Mouse (Mus musculus): ENCODE measurements at regions not wholly inside any gene's neighbourhood (a gene's known extent, or its start where the extent isn't known, plus 50 kb on each side); places are given as distances from the start of the nearest gene placed in this dataset.
"Not testable (repeated sequence)": the region's sequence is repeated elsewhere in the genome, so short reads cannot be mapped to it uniquely, and the experiment has no call there.

- DNase-seq (ENCODE audit: low spot score): no peak
Measured at GRCm38 (mm10) chr9:88221276-88221675, 105.7 kb upstream of the Nt5e start.

- peak; percentile 55 for DNase-seq (ENCODE audit: low spot score)
Measured at GRCm38 (mm10) chr9:88221850-88222353, 105.1 kb upstream of the Nt5e start.

GRCm38 (mm10) chr9:88237126-88237525, 89.9 kb upstream of the Nt5e start:
- no peak for DNase-seq (ENCODE audit: low spot score)

- DNase-seq (ENCODE audit: low spot score): no peak
Measured at GRCm38 (mm10) chr9:88238346-88238745, 88.7 kb upstream of the Nt5e start.

- no peak for DNase-seq (ENCODE audit: low spot score)
Measured at GRCm38 (mm10) chr9:88240740-88241139, 86.3 kb upstream of the Nt5e start.

- DNase-seq (ENCODE audit: low spot score): peak; percentile 74
Measured at GRCm38 (mm10) chr9:88241203-88241995, 85.6 kb upstream of the Nt5e start.

GRCm38 (mm10) chr9:88242530-88242929, 84.5 kb upstream of the Nt5e start:
- no peak for DNase-seq (ENCODE audit: low spot score)

- DNase-seq (ENCODE audit: low spot score): no peak
Measured at GRCm38 (mm10) chr9:88244492-88244891, 82.5 kb upstream of the Nt5e start.

- no peak for DNase-seq (ENCODE audit: low spot score)
Measured at GRCm38 (mm10) chr9:88255948-88256347, 71.0 kb upstream of the Nt5e start.

GRCm38 (mm10) chr9:88259627-88260026, 67.4 kb upstream of the Nt5e start:
- no peak for DNase-seq (ENCODE audit: low spot score)

- DNase-seq (ENCODE audit: low spot score): no peak
Measured at GRCm38 (mm10) chr9:88260072-88260635, 66.8 kb upstream of the Nt5e start.

GRCm38 (mm10) chr9:88262461-88262860, 64.5 kb upstream of the Nt5e start:
- no peak for DNase-seq (ENCODE audit: low spot score)

- not testable (repeated sequence) for DNase-seq (ENCODE audit: low spot score)
Measured at GRCm38 (mm10) chr9:88266346-88266745, 60.7 kb upstream of the Nt5e start.

GRCm38 (mm10) chr9:88268811-88269210, 58.2 kb upstream of the Nt5e start:
- no peak for DNase-seq (ENCODE audit: low spot score)

GRCm38 (mm10) chr9:88269216-88269615, 57.8 kb upstream of the Nt5e start:
- DNase-seq (ENCODE audit: low spot score): no peak

- DNase-seq (ENCODE audit: low spot score): no peak
Measured at GRCm38 (mm10) chr9:88270836-88271235, 56.2 kb upstream of the Nt5e start.

GRCm38 (mm10) chr9:88273304-88273703, 53.7 kb upstream of the Nt5e start:
- DNase-seq (ENCODE audit: low spot score): no peak

- no peak for DNase-seq (ENCODE audit: low spot score)
Measured at GRCm38 (mm10) chr9:88274040-88274439, 53.0 kb upstream of the Nt5e start.

- no peak for DNase-seq (ENCODE audit: low spot score)
Measured at GRCm38 (mm10) chr9:88274681-88275336, 52.2 kb upstream of the Nt5e start.

GRCm38 (mm10) chr9:88276023-88276568, 50.9 kb upstream of the Nt5e start:
- no peak for DNase-seq (ENCODE audit: low spot score)

GRCm38 (mm10) chr9:88277031-88277430, 50.0 kb upstream of the Nt5e start:
- no peak for DNase-seq (ENCODE audit: low spot score)
